In the genomic region with DNA sequence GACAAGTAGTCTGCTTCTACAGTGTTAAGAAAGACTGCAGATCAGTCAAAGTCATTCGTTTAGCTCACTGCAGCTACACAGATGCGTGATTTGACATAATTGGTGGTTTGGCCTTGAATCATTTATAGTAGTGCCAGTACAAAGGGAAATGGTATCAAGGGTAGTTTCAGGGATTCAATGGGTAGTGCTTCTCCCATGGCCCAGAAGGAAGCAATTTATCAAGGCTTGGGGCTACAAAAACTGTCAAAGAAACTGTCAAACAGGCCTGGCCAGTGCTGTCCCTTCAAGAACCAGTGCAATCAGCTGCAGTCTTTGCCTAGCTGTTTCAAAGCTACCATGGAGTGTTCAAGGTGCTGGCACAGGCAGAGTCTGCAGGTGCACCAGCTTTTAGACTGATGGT, we compare ENCODE assay signal across 20 mouse cellular contexts.
A peak's percentile ranks its signal among the peaks of the same experiment; 100 is the strongest.
DNase-seq lines count a peak whose midpoint lies in the region; ATAC-seq and TF ChIP-seq lines count a peak whose summit lies in the region.
"Had no signal": no experiment of that assay in that cellular context is flagged by ENCODE, and none has a peak within 500 bp of the region (broad histone marks: within the 10 kb centered on the region; RNA-seq: fewer than 3 reads in every experiment).

No protein-coding gene starts in this region.

- no peak overlapping the region for H3K27ac ChIP-seq in forebrain, embryonic 14.5 days (ENCODE audit: low read depth, low read length)
- H3K27ac ChIP-seq in forebrain, embryonic 15.5 days (replicated peaks) = no peak overlapping the region
- H3K27ac ChIP-seq in midbrain, embryonic 14.5 days (replicated peaks; ENCODE audit: low read depth, low read length) = no peak overlapping the region
- H3K27ac ChIP-seq in midbrain, embryonic 13.5 days = no peak overlapping the region
- H3K27ac ChIP-seq: embryonic facial prominence, embryonic 15.5 days; forebrain, embryonic 10.5 days; heart, adult 2 months; heart, embryonic 15.5 days; hindbrain, embryonic 13.5 days had no signal

- H3K4me1 ChIP-seq in forebrain, embryonic 14.5 days (ENCODE audit: control insufficient read depth, insufficient read depth, low read length) = peaks cover 6% of the 10 kb centered on the region
- H3K4me1 ChIP-seq in forebrain, embryonic 15.5 days = peaks cover 11% of the 10 kb centered on the region
- H3K4me1 ChIP-seq in midbrain, embryonic 14.5 days (ENCODE audit: control insufficient read depth, insufficient read depth, low read length) = peaks cover 10% of the 10 kb centered on the region
- peaks cover 20% of the 10 kb centered on the region for H3K4me1 ChIP-seq in midbrain, embryonic 13.5 days (replicated peaks)
- H3K4me1 ChIP-seq: embryonic facial prominence, embryonic 15.5 days; heart, embryonic 15.5 days had no signal

- no peak overlapping the region for H3K9ac ChIP-seq in forebrain, embryonic 14.5 days (ENCODE audit: low read length)
- no peak overlapping the region for H3K9ac ChIP-seq in forebrain, embryonic 15.5 days (replicated peaks)
- no peak overlapping the region for H3K9ac ChIP-seq in midbrain, embryonic 14.5 days (replicated peaks; ENCODE audit: low read length)
- H3K9ac ChIP-seq in midbrain, embryonic 13.5 days (replicated peaks) = no peak overlapping the region
- H3K9ac ChIP-seq: embryonic facial prominence, embryonic 15.5 days; heart, embryonic 15.5 days; hindbrain, embryonic 13.5 days had no signal

- H3K36me3 ChIP-seq in forebrain, embryonic 14.5 days (ENCODE audit: control insufficient read depth, insufficient read depth, low read length) = no peaks in the 10 kb centered on the region
- H3K36me3 ChIP-seq in forebrain, embryonic 15.5 days = no peaks in the 10 kb centered on the region
- H3K36me3 ChIP-seq in midbrain, embryonic 14.5 days (ENCODE audit: control insufficient read depth, insufficient read depth, low read length) = no peaks in the 10 kb centered on the region
- H3K36me3 ChIP-seq in midbrain, embryonic 13.5 days = no peaks in the 10 kb centered on the region
- H3K36me3 ChIP-seq: embryonic facial prominence, embryonic 15.5 days; forebrain, embryonic 10.5 days; heart, embryonic 15.5 days; hindbrain, embryonic 13.5 days had no signal

- DNase-seq in adrenal gland, adult 2 months = peak; percentile 3
- DNase-seq in adrenal gland, postnatal 25 days = no peak
- DNase-seq in forebrain, embryonic 14.5 days (ENCODE audit: low spot score) = peak; percentile 18
- DNase-seq in midbrain, embryonic 14.5 days = peak; percentile 9
- peak; percentile 50 for DNase-seq in brain, embryonic 14.5 days (ENCODE audit: low read depth)
- DNase-seq in layer of hippocampus, adult 18-20 months (ENCODE audit: low spot score in 2 of 2) = no peak
- DNase-seq: embryo, embryonic 11 days; gastrocnemius, postnatal 14 days; heart, adult 2 months; heart, postnatal 14 days; kidney, adult 11 months had no signal

- no peaks in the 10 kb centered on the region for H3K9me3 ChIP-seq in forebrain, embryonic 14.5 days (replicated peaks; ENCODE audit: control insufficient read depth, low read length)
- H3K9me3 ChIP-seq in forebrain, embryonic 15.5 days = no peaks in the 10 kb centered on the region
- H3K9me3 ChIP-seq in midbrain, embryonic 14.5 days (ENCODE audit: control insufficient read depth, low read length) = no peaks in the 10 kb centered on the region
- no peaks in the 10 kb centered on the region for H3K9me3 ChIP-seq in midbrain, embryonic 13.5 days
- H3K9me3 ChIP-seq: embryonic facial prominence, embryonic 15.5 days; forebrain, embryonic 10.5 days; heart, embryonic 15.5 days; hindbrain, embryonic 13.5 days had no signal

- no peak overlapping the region for H3K4me3 ChIP-seq in forebrain, embryonic 14.5 days (ENCODE audit: low read depth, low read length)
- no peak overlapping the region for H3K4me3 ChIP-seq in forebrain, embryonic 15.5 days
- H3K4me3 ChIP-seq in midbrain, embryonic 14.5 days (replicated peaks; ENCODE audit: low read depth, low read length) = no peak overlapping the region
- no peak overlapping the region for H3K4me3 ChIP-seq in midbrain, embryonic 13.5 days (replicated peaks)
- H3K4me3 ChIP-seq: embryonic facial prominence, embryonic 15.5 days; erythroblast, embryonic 14.5 days; forebrain, embryonic 10.5 days; heart, adult 2 months; heart, embryonic 15.5 days; hindbrain, embryonic 13.5 days had no signal

- H3K4me2 ChIP-seq in forebrain, embryonic 14.5 days (ENCODE audit: low read length) = no peak overlapping the region
- no peak overlapping the region for H3K4me2 ChIP-seq in forebrain, embryonic 15.5 days (replicated peaks)
- no peak overlapping the region for H3K4me2 ChIP-seq in midbrain, embryonic 14.5 days (ENCODE audit: low read length)
- no peak overlapping the region for H3K4me2 ChIP-seq in midbrain, embryonic 13.5 days (replicated peaks)
- H3K4me2 ChIP-seq: embryonic facial prominence, embryonic 15.5 days; heart, embryonic 11.5 days; heart, embryonic 15.5 days; hindbrain, embryonic 13.5 days had no signal

- no peak for ATAC-seq in forebrain, embryonic 14.5 days
- no peak for ATAC-seq in forebrain, embryonic 15.5 days (replicated peaks)
- ATAC-seq in midbrain, embryonic 14.5 days (ENCODE audit: low FRiP score, low TSS enrichment) = no peak; the same call in 1 of the 2 replicates
- no peak for ATAC-seq in midbrain, embryonic 13.5 days
- ATAC-seq: forebrain, embryonic 16.5 days had no signal

- H3K27me3 ChIP-seq in forebrain, embryonic 14.5 days (replicated peaks; ENCODE audit: control insufficient read depth, insufficient read depth, low read length) = no peaks in the 10 kb centered on the region
- H3K27me3 ChIP-seq in forebrain, embryonic 15.5 days = no peaks in the 10 kb centered on the region
- no peaks in the 10 kb centered on the region for H3K27me3 ChIP-seq in midbrain, embryonic 14.5 days (ENCODE audit: control insufficient read depth, insufficient read depth, low read length)
- no peaks in the 10 kb centered on the region for H3K27me3 ChIP-seq in midbrain, embryonic 13.5 days
- H3K27me3 ChIP-seq: embryonic facial prominence, embryonic 15.5 days; heart, embryonic 15.5 days; hindbrain, embryonic 13.5 days had no signal

- no peak for TF ChIP-seq CTCF in brain, embryonic 14.5 days (IDR thresholded peaks at IDR 0.05; ENCODE audit: borderline replicate concordance, extremely low read depth, insufficient read depth, insufficient read length)

- WGBS in forebrain, embryonic 14.5 days = 56% methylated on average over 2 of the region's 2 CpGs
- WGBS in forebrain, embryonic 15.5 days = 49% methylated on average over 2 of the region's 2 CpGs
- 60% methylated on average over 2 of the region's 2 CpGs for WGBS in midbrain, embryonic 14.5 days
- 70% methylated on average over 2 of the region's 2 CpGs for WGBS in midbrain, embryonic 13.5 days

- TF ChIP-seq POLR2A in brain, embryonic 14.5 days (IDR thresholded peaks at IDR 0.05; ENCODE audit: borderline replicate concordance, extremely low read depth, insufficient read depth, insufficient read length, poor library complexity, severe bottlenecking) = no peak

Comparison
In these comparisons a context has a peak if more than half of its experiments do, and no peak if none do; other contexts are left out.
1. DNase-seq: peak in adrenal gland, adult 2 months (single experiment), forebrain, embryonic 14.5 days (single experiment), midbrain, embryonic 14.5 days (single experiment) and brain, embryonic 14.5 days (single experiment); none in adrenal gland, postnatal 25 days (single experiment) and layer of hippocampus, adult 18-20 months (0 of 2).